Mouse (Mus musculus): Measurements from ENCODE around the gene Sipa1l2.

Gene Sipa1l2

DNA sequence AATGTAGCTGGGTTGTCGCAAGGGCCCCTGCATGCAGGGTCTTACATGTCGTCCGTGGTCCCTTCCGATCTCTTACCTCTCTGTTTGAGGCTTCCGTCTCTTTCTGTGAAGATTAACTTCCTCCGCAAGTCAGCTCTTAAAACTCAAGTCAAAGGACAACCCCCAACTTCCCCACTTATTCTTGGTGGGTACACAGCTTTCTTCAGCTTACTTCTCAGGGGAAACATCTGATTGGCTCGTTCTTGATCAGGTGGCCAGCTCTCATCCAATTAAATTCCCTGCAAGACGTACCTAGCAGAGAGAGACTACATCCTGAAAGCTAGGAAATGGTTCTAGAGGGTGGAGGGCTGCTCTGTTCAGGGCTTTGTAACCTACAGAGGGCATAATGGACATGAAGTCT is 178.3 kb downstream of the Sipa1l2 start:
- DNase-seq, result no peak

GRCm38 (mm10) chr8:125390506-125390895 is 179.1 kb downstream of the Sipa1l2 start:
- DNase-seq, result no peak

- peak; percentile 82 for DNase-seq
These were observed 179.7 kb downstream of the Sipa1l2 start for GRCm38 (mm10) chr8:125389756-125390505.

GRCm38 (mm10) chr8:125389280-125389679 is 180.3 kb downstream of the Sipa1l2 start:
- DNase-seq, result peak; percentile 82

GRCm38 (mm10) chr8:125388404-125389180 is 181.0 kb downstream of the Sipa1l2 start:
- DNase-seq, result no peak

GRCm38 (mm10) chr8:125385519-125386150 is 184.0 kb downstream of the Sipa1l2 start:
- DNase-seq, result peak; percentile 75

DNA sequence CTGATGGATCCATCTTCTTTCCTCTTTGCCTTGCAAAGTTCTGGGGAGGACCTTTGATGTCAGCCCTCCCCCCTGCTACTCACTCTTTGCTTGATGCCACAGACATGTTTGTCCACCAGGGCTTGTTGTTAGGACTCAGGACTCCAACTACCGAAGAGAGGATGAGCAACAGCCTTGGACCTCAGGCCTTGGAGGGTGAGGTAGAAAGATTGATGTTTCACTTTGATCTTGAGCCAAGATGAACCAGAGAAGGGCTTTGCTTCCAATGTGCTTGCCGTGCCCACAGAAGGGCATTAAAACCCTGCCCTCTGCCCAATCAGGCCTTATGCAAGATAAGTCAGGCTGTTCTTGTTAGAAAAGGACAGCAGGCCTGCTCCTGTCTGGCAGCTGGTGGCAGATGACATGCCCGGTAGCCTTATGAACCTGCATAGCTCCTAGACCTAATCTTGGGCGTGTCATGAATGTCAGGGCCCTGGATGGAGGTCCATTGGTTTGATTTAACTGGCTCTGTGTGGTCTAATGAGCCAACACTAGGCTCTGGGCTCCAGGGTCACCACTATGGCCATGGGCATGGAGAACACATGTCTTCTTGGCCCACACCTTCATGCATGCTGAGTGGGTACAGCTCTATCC is 184.9 kb downstream of the Sipa1l2 start:
- DNase-seq, result no peak

- DNase-seq, result no peak
These were observed 187.9 kb downstream of the Sipa1l2 start for GRCm38 (mm10) chr8:125381674-125382073.

- DNase-seq, result no peak
These were observed 189.7 kb downstream of the Sipa1l2 start for GRCm38 (mm10) chr8:125379939-125380338.

- DNase-seq, result no peak
These were observed 190.5 kb downstream of the Sipa1l2 start for GRCm38 (mm10) chr8:125379156-125379555.

DNA sequence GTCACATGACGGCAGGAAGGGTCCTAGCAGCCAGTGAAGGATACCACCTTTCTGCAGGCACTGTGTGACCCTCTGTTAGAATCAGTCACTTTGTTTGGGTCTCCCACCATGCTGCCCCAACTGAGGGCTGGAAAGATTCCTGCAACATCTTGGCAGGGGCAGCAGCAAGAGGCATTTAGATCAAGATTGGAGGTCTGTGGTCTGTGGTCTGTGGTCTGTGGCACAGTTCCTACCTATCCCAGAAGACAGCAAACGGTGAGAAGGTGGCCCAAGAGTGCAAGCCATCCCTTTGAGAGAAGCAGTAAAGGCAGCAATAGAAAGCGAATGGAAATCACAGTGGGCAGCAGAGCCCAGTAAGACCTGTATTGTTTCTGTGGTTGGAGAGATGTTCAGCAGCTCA is 191.9 kb downstream of the Sipa1l2 start:
- DNase-seq, result no peak

- no peak for DNase-seq
These were observed 193.2 kb downstream of the Sipa1l2 start for GRCm38 (mm10) chr8:125376448-125376845.

- DNase-seq, result no peak
These were observed 193.8 kb downstream of the Sipa1l2 start for GRCm38 (mm10) chr8:125375659-125376447.

- no peak for DNase-seq
These were observed 197.0 kb downstream of the Sipa1l2 start for GRCm38 (mm10) chr8:125372596-125372995.

GRCm38 (mm10) chr8:125369491-125370236 is 199.9 kb downstream of the Sipa1l2 start:
- DNase-seq, result peak; percentile 80

- DNase-seq, result no peak
These were observed 201.1 kb downstream of the Sipa1l2 start for GRCm38 (mm10) chr8:125368341-125369035.

Data from lung, postnatal 10 days (tissue).